ENCODE assay signal across 17 mouse cellular contexts in the genomic region with DNA sequence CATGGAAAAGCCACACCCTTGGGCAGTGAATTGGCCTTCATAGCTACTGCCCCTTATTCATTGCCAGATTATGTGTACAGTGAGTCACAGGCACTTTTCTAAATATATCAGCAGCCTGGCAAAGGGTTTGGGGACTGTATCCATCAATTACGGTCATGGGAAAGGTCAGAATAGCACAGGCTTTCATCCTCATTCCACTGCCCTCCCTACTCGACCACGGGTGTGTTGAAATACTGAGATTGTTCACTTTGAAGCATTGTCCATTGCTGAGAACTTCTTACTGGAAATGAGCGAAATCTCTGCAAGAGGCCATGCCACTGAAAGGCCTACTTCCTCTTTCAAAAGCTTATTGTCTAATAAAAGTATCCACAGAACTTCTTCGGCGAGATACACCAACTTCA.
A peak's percentile ranks its signal among the peaks of the same experiment; 100 is the strongest.
DNase-seq lines count a peak whose midpoint lies in the region; ATAC-seq and TF ChIP-seq lines count a peak whose summit lies in the region.
"Had no signal": no experiment of that assay in that cellular context is flagged by ENCODE, and none has a peak within 500 bp of the region (broad histone marks: within the 10 kb centered on the region; RNA-seq: fewer than 3 reads in every experiment).

No protein-coding gene starts in this region.

- no peaks in the 10 kb centered on the region for H3K79me2 ChIP-seq in heart, adult 2 months (replicated peaks; ENCODE audit: control insufficient read depth, insufficient read depth, low read length)

- H3K27ac ChIP-seq in heart, adult 2 months: peak overlapping the region; percentile 62
- H3K27ac ChIP-seq: forebrain, embryonic 13.5 days; heart, embryonic 10.5 days; hindbrain, embryonic 15.5 days; kidney, embryonic 15.5 days; limb, embryonic 13.5 days; neural tube, embryonic 12.5 days had no signal

- DNase-seq in heart, adult 2 months: peak; percentile 31 to 45
- DNase-seq in heart, postnatal 25 days (ENCODE audit: low spot score): no peak
- peak; percentile 91 for DNase-seq in Muller cell, postnatal 12 days (ENCODE audit: inconsistent ontology term)
- no peak for DNase-seq in kidney, adult 11 months
- no peak for DNase-seq in thymus, postnatal 25 days
- DNase-seq in testis, postnatal 14 days (ENCODE audit: low spot score): no peak
- DNase-seq: cerebellum, adult 2 months; layer of hippocampus, postnatal 36 days had no signal

- intact Hi-C loops in heart, adult 2 months (cut with DNase I): no loop called here
- intact Hi-C loops in heart, postnatal 25 days (cut with DNase I): no loop called here

- no peak overlapping the region for H3K4me3 ChIP-seq in heart, adult 2 months
- H3K4me3 ChIP-seq: forebrain, embryonic 13.5 days; heart, embryonic 10.5 days; hindbrain, embryonic 15.5 days; kidney, embryonic 15.5 days; limb, embryonic 13.5 days; megakaryocyte, embryonic 14.5 days; neural tube, embryonic 12.5 days had no signal

- no peak for TF ChIP-seq POLR2A in heart, adult 2 months (IDR thresholded peaks at IDR 0.05; ENCODE audit: insufficient read depth, low read depth, low read length)

- H3K4me1 ChIP-seq in heart, adult 2 months (ENCODE audit: control insufficient read depth, insufficient read depth, low read length): peaks cover 2% of the 10 kb centered on the region
- H3K4me1 ChIP-seq: forebrain, embryonic 13.5 days; heart, embryonic 10.5 days; hindbrain, embryonic 15.5 days; kidney, embryonic 15.5 days; neural tube, embryonic 12.5 days had no signal

- no peak for TF ChIP-seq CTCF in heart, adult 2 months (IDR thresholded peaks at IDR 0.05)

- TF ChIP-seq EP300 in heart, adult 2 months (IDR thresholded peaks at IDR 0.05; ENCODE audit: insufficient read depth, low read depth, low read length): 0 out of 2 replicates have a peak, but pooled peaks have one; percentile 26

- no peaks in the 10 kb centered on the region for H3K36me3 ChIP-seq in heart, adult 2 months (ENCODE audit: control insufficient read depth, insufficient read depth, low read length)
- H3K36me3 ChIP-seq: heart, embryonic 10.5 days; hindbrain, embryonic 15.5 days; kidney, embryonic 15.5 days; limb, embryonic 13.5 days; neural tube, embryonic 12.5 days had no signal

- no peak overlapping the region for H3K9ac ChIP-seq in heart, adult 2 months (ENCODE audit: low read depth, low read length)
- H3K9ac ChIP-seq: forebrain, embryonic 13.5 days; hindbrain, embryonic 15.5 days; kidney, embryonic 15.5 days; limb, embryonic 13.5 days; neural tube, embryonic 12.5 days had no signal

- no peaks in the 10 kb centered on the region for H3K27me3 ChIP-seq in heart, adult 2 months (ENCODE audit: control insufficient read depth, insufficient read depth, low read length)
- H3K27me3 ChIP-seq: forebrain, embryonic 13.5 days; hindbrain, embryonic 15.5 days; kidney, embryonic 15.5 days; limb, embryonic 13.5 days; megakaryocyte, embryonic 14.5 days; neural tube, embryonic 12.5 days had no signal

- WGBS in heart, adult 2 months: 58% methylated on average over 6 of the region's 6 CpGs

- ATAC-seq in common myeloid progenitor, adult 5-6 weeks (replicated peaks; ENCODE audit: low read depth, poor library complexity, severe bottlenecking): peak; percentile 63
- ATAC-seq in monocyte, adult 5-6 weeks (replicated peaks; ENCODE audit: insufficient number of reproducible peaks, low FRiP score, low TSS enrichment, poor library complexity, severe bottlenecking): peak; percentile 69
- ATAC-seq: forebrain, embryonic 13.5 days had no signal

Comparison
In these comparisons a context has a peak if more than half of its experiments do, and no peak if none do; other contexts are left out.
1. DNase-seq: peak in heart, adult 2 months (2 of 2) and Muller cell, postnatal 12 days (single experiment); none in heart, postnatal 25 days (single experiment), kidney, adult 11 months (single experiment), thymus, postnatal 25 days (single experiment) and testis, postnatal 14 days (single experiment).